Mouse (Mus musculus) testis, adult 2 months (tissue): ENCODE measurements at regions not wholly inside any gene's neighbourhood (a gene's known extent, or its start where the extent isn't known, plus 50 kb on each side); places are given as distances from the start of the nearest gene placed in this dataset.

Source experiments
- H3K27ac ChIP-seq: fragments of 200-500 bp; 2 replicates; pipeline ENCODE4 v1.5.1; 2012; ENCODE audit warnings: low read depth, low read length; ENCODE audit not compliant: control insufficient read depth, insufficient read depth
- H3K27me3 ChIP-seq: fragments of 200-500 bp; 2 replicates; pipeline ENCODE4 v1.6.1; 2012; ENCODE audit warnings: mild to moderate bottlenecking, low read length, moderate library complexity; ENCODE audit not compliant: control insufficient read depth, insufficient read depth
- H3K36me3 ChIP-seq: fragments of 200-500 bp; 2 replicates; pipeline ENCODE4 v1.6.1; 2012; ENCODE audit warnings: mild to moderate bottlenecking, low read length; ENCODE audit not compliant: control insufficient read depth, insufficient read depth
- H3K4me1 ChIP-seq: fragments of 200-500 bp; 2 replicates; pipeline ENCODE4 v1.6.1; 2012; ENCODE audit warnings: low read length; ENCODE audit not compliant: control insufficient read depth, insufficient read depth
- H3K4me3 ChIP-seq: fragments of 200-500 bp; 2 replicates; pipeline ENCODE4 v1.5.1; 2012; ENCODE audit warnings: low read depth, mild to moderate bottlenecking, low read length, moderate library complexity, mixed read lengths; ENCODE audit not compliant: control insufficient read depth
- CTCF ChIP-seq: fragments of 200-500 bp; IDR thresholded peaks from 2 replicates; pipeline ENCODE4 v1.5.1; 2012; ENCODE audit warnings: low read depth, mild to moderate bottlenecking, inconsistent platforms, low read length, moderate library complexity; ENCODE audit not compliant: control insufficient read depth, insufficient read depth, insufficient replicate concordance
- POLR2A ChIP-seq: fragments of 200-500 bp; IDR thresholded peaks from 2 replicates; pipeline ENCODE4 v1.6.1; 2012; ENCODE audit warnings: low read depth, mild to moderate bottlenecking, inconsistent platforms, low read length, moderate library complexity; ENCODE audit not compliant: control insufficient read depth

DNA sequence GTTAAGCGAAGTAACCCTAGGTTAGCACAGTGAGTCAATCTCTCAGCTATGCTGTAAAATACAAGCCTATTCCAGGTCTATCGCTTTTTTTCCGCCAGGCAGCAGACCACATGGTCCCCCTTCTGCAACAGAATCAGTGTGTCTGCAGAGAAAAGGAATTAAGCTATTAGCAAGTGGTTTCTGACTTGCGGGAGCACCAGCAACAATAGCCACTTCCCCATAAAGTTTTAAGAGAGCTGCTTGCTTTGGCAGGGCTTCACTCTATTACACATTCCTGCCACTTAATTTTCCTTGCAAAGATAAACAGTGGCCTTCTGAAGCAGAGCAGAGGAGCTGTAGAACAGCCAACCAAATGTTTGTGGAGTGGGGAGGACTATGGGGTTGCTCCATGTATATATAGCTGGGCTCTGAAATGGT lies 59.8 kb upstream of the Osmr start:
- Histone ChIP-seq H3K27me3 (no peaks in the 10 kb centered on the region), H3K4me3 (no peak overlapping the region), H3K27ac (no peak overlapping the region), H3K36me3 (no peaks in the 10 kb centered on the region), H3K4me1 (no peaks in the 10 kb centered on the region)
- TF ChIP-seq CTCF (no peak), POLR2A (no peak)

DNA sequence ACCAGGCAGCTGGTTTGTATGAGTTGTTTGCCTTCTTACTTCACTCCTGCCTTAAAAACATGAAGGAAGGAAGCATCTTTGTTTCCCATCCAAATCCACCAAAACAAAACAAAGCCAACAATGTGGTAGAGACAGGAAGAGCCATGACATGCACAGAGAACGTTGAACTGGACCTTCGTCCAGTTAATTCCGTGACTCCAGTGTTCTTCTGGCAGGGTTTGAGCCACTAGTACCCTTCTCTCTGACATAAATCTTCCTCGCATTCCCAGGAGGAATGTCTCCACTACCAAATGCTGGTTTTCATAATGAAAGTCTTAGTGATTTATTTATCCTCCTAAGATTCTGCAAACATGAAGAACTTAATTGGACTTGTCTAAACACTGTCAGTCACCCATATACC lies 66.7 kb upstream of the Osmr start:
- TF ChIP-seq POLR2A (no peak), CTCF (no peak)
- no peaks in the 10 kb centered on the region for H3K36me3 ChIP-seq
- H3K27me3 ChIP-seq: no peaks in the 10 kb centered on the region
- no peaks in the 10 kb centered on the region for H3K4me1 ChIP-seq
- no peak overlapping the region for H3K27ac ChIP-seq
- H3K4me3 ChIP-seq: no peak overlapping the region

DNA sequence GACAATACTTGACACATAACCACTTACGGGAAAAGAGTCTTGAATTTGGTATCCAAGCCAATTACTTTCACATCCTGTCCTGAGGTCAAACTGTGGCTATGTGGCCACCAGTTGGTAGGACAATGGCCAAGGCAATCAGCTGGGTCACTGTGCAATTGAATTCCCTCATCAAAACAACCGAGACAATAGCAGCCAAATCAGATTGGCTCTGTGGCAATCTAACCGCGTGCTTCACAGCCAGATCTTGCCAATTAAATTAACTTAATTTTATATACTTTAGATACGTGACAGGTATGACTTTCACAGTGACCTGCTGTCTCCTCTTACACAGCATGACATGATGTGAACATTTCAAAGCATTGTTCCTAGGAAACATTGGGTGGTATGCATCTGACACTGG lies 74.5 kb upstream of the Osmr start:
- Histone ChIP-seq H3K4me3 (no peak overlapping the region), H3K27ac (no peak overlapping the region), H3K27me3 (no peaks in the 10 kb centered on the region), H3K36me3 (no peaks in the 10 kb centered on the region), H3K4me1 (no peaks in the 10 kb centered on the region)
- TF ChIP-seq POLR2A (no peak), CTCF (no peak)

DNA sequence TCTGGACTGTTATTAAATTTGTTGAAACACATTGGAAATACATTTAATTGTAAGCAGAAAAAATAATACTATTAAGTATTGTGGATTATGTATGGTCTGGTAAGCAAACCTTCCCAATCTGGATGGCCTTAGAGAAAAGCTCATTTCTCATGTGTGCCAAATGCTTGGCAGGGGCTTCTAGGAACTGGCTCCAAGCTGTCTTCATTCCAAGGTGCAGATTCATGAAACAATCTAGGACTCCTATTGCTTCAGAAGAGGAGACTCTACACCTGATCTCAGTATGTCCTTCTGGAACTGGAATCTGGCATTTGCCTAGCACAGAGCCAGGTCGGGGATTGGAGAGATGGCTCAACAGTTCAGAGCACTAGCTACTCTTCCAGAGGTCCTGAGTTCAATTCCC lies 74.9 kb upstream of the Osmr start:
- no peaks in the 10 kb centered on the region for H3K4me1 ChIP-seq
- H3K4me3 ChIP-seq: no peak overlapping the region
- no peaks in the 10 kb centered on the region for H3K27me3 ChIP-seq
- no peaks in the 10 kb centered on the region for H3K36me3 ChIP-seq
- TF ChIP-seq POLR2A (no peak), CTCF (no peak)
- H3K27ac ChIP-seq: no peak overlapping the region

DNA sequence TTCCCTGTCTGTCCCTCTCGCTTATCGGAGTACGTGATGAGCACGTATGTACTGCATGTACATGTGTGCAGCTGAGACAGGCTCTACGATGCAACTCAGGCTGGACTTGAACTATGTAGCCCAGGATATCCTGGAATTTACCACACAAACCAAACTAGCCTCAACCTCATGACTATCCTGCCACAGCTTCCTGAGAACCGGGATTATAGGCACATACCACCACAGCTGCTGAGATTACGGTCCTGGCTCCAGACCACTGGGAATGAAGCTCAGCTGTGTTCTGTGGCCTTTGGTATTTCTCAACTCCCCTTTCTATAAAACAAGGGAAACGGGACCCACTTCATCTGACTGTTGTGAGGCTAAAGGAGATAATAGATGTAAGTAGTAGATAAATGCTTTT lies 75.7 kb upstream of the Osmr start:
- Histone ChIP-seq H3K36me3 (no peaks in the 10 kb centered on the region), H3K27me3 (no peaks in the 10 kb centered on the region), H3K4me3 (no peak overlapping the region), H3K27ac (no peak overlapping the region), H3K4me1 (no peaks in the 10 kb centered on the region)
- TF ChIP-seq CTCF (no peak), POLR2A (no peak)

DNA sequence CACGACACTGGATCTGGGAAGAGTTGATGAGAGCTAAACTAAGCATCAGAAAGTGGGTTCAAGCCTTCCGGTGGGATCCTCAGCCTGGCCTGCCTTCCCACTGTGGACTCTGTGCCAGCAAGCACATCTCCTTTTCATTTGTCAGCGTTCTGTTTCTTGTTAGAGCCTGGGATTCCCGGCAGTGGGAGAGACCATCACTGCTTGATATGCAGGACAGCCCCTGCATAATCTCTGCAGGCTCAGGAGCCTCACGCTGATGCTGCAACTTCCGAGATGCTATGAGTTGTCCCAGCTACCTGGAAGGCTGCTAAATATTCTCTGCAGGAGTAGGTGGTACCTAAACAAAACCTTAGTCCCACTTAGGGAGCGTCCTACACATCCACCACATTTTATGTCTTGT lies 78.8 kb upstream of the Osmr start:
- Histone ChIP-seq H3K36me3 (no peaks in the 10 kb centered on the region), H3K27ac (no peak overlapping the region), H3K27me3 (no peaks in the 10 kb centered on the region), H3K4me3 (no peak overlapping the region), H3K4me1 (no peaks in the 10 kb centered on the region)
- TF ChIP-seq CTCF (no peak), POLR2A (no peak)

DNA sequence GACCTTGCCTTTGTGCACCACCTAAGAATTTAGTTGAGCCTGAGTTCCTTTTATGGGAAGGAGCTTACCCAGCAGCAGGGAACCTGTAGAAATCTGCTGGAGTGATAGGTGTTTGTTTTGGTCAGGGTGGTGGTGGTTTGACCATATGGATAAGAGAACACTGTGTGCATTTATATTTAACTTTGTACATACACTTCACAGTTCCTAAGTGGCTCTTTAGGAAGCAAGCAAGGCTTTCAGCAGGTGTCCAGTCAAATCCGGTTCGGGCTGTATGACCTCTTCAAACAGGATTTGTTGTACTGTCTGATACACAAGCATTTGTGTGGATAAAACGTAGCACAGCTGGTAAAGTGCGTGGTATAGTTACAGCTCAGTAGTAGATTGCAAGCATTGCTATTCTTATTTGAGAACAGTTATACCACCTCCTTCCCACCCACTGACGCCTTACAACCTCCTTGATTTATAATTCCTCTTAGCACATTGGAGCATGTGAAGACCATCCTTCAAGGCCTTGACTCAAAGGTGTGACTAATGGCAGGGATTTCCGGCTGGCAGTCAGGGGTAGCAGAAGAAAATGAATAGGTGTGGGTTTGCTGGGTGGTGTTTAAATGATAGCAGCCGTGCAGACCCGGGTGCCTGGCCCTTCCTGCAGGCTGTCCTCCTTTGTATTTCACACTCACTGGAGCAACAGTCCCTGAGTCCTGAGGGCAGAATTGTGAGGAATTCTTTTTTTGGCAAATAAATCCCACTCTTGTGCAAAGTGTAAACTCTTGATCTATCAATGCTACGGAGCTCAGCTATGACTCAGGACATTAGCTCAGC lies 79.4 kb upstream of the Osmr start:
- no peaks in the 10 kb centered on the region for H3K27me3 ChIP-seq
- no peak overlapping the region for H3K4me3 ChIP-seq
- no peak overlapping the region for H3K27ac ChIP-seq
- no peaks in the 10 kb centered on the region for H3K36me3 ChIP-seq
- TF ChIP-seq POLR2A (no peak), CTCF (no peak)
- no peaks in the 10 kb centered on the region for H3K4me1 ChIP-seq

DNA sequence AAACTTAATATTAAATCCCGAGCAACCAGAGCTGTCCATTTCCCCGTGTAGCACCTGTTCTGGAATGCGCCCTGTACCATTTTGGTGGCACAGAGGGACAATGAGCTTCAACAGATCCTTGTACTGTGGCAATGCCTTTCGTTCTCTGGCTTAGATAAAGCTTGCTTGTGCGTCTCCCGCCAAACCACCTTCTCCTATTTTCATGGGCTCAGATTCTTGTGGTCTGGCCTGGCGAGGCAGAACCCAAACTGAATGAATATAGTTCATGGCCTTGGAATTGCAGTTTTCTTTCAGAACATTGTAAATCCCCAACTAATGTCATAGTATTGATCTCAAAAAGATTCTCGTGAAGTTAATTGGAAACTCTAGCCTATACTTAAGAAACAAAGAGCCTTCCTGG lies 85.1 kb upstream of the Osmr start:
- H3K4me1 ChIP-seq: no peaks in the 10 kb centered on the region
- no peaks in the 10 kb centered on the region for H3K27me3 ChIP-seq
- no peak overlapping the region for H3K27ac ChIP-seq
- TF ChIP-seq POLR2A (no peak), CTCF (no peak)
- no peak overlapping the region for H3K4me3 ChIP-seq
- H3K36me3 ChIP-seq: no peaks in the 10 kb centered on the region
